Mouse (Mus musculus): ENCODE results near the gene Mcm2. TPM values are rescaled to one million over a fixed set of nuclear protein-coding genes. Genes with fewer than 3 reads are reported as not detected.

Mcm2 gene
- total and polyA plus RNA-seq, 3 experiments, result 130 to 148 (median 148) TPM

DNA sequence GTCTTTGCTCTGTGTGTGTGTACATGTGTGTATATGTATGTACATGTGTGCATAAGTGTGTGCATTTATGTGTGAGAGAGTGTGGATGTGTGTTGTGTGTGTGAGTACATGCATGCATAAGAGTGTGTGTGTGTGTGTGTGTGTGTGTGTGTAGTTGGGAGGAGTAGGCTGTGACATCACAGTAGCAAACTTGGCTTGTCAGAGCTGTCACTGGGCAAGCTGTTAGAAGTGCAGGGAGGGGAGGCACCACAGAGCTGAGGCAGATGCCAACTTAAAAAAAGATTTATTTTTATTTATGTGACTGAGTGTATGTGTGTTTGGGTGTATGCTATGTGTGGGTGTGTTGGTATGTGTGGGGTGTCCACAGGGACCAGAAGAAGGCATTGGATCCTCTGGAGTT lies 14.9 kb upstream of the Mcm2 start:
- in situ Hi-C loops (cut with MboI; ENCODE audit: low pct_ligation_motif_present, low pct_unique_long_range_greater_than_20kb, low sequenced_read_pairs), result no loop called here
- Histone ChIP-seq H3K4me1 (ENCODE audit: control insufficient read depth in 1 of 2, insufficient read depth in 2 of 2) (no peaks in the 10 kb centered on the region), H3K79me2 (replicated peaks; ENCODE audit: control insufficient read depth, extremely low read depth, insufficient read depth, poor library complexity, severe bottlenecking) (no peaks in the 10 kb centered on the region), H3K27ac (ENCODE audit: insufficient read depth, low read depth) (no peak overlapping the region), H3K27me3 (replicated peaks) (no peaks in the 10 kb centered on the region), H3K9me3 (replicated peaks; ENCODE audit: low read length) (no peaks in the 10 kb centered on the region), H3K36me3 (replicated peaks in 1 of 2; ENCODE audit: control insufficient read depth in 1 of 2, insufficient read depth in 1 of 2, low read length in 1 of 2) (peaks cover 26 to 47% of the 10 kb centered on the region in 2 experiments), H3K4me2 (ENCODE audit: insufficient read depth, low read depth, poor library complexity, severe bottlenecking) (no peak overlapping the region), H3K4me3 (replicated peaks in 1 of 3; ENCODE audit: low read depth in 2 of 3, low read length in 2 of 3, poor library complexity in 1 of 3) (no peak overlapping the region), H3K9ac (ENCODE audit: insufficient read depth, low read depth) (no peak overlapping the region)
- dilution Hi-C loops (cut with MboI; ENCODE audit: extremely low pct_ligation_motif_present, extremely low pct_unique_long_range_greater_than_20kb, low sequenced_read_pairs), result no loop called here
- TF ChIP-seq RCOR1 (conservative IDR thresholded peaks at IDR 0.05; ENCODE audit: low read depth, low read length) (no peak), KAT2A (IDR thresholded peaks at IDR 0.05; ENCODE audit: insufficient replicate concordance, low read length) (no peak), BHLHE40 (IDR thresholded peaks at IDR 0.05; ENCODE audit: low read depth, low read length) (no peak), TCF12 (IDR thresholded peaks at IDR 0.05; ENCODE audit: low read depth, low read length) (no peak), POLR2A (IDR thresholded peaks at IDR 0.05; ENCODE audit: low read depth, low read length) (no peak), PAX5 (IDR thresholded peaks at IDR 0.05; ENCODE audit: low read length) (no peak), MYC (IDR thresholded peaks at IDR 0.05; ENCODE audit: low read depth, low read length) (no peak), SMC3 (IDR thresholded peaks at IDR 0.05; ENCODE audit: low read depth, low read length) (no peak), ZMIZ1 (IDR thresholded peaks at IDR 0.05; ENCODE audit: low read depth, low read length) (no peak), HCFC1 (IDR thresholded peaks at IDR 0.05; ENCODE audit: low read depth, low read length) (no peak), CHD2 (IDR thresholded peaks at IDR 0.05; ENCODE audit: low read length) (no peak), TBP (conservative IDR thresholded peaks at IDR 0.05; ENCODE audit: low read depth, low read length) (no peak), USF2 (conservative IDR thresholded peaks at IDR 0.05; ENCODE audit: low read depth, low read length) (no peak), EP300 (IDR thresholded peaks at IDR 0.05; ENCODE audit: low read length) (no peak), SIN3A (IDR thresholded peaks at IDR 0.05; ENCODE audit: low read length) (no peak)
- no peak for DNase-seq (ENCODE audit: extremely low read depth)

DNA sequence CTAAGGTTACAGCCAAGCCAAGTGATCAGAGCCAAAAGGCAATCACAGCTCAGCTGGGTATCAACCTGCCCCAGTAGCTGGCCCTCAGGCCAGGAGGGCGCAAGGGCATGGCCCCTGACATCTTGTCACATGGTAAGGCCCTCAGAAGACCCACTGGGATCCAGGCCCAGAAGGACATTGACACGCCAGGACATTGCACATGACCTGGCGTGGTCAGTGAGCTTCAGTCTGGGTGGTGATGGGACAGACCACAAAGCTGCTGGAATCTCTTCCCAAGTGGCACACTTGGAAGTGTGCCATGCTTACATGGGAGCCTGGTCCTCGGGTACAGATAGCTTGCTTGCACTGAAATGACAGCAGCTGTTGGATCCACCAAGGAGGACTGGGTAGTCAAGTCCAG lies 14.4 kb upstream of the Mcm2 start:
- dilution Hi-C loops (cut with MboI; ENCODE audit: extremely low pct_ligation_motif_present, extremely low pct_unique_long_range_greater_than_20kb, low sequenced_read_pairs) (no loop called here), in situ Hi-C loops (cut with MboI; ENCODE audit: low pct_ligation_motif_present, low pct_unique_long_range_greater_than_20kb, low sequenced_read_pairs) (no loop called here)
- Histone ChIP-seq H3K4me3 (replicated peaks in 1 of 3; ENCODE audit: low read depth in 2 of 3, low read length in 2 of 3, poor library complexity in 1 of 3) (no peak overlapping the region), H3K4me2 (ENCODE audit: insufficient read depth, low read depth, poor library complexity, severe bottlenecking) (no peak overlapping the region), H3K27me3 (replicated peaks) (no peaks in the 10 kb centered on the region), H3K27ac (ENCODE audit: insufficient read depth, low read depth) (no peak overlapping the region), H3K9me3 (replicated peaks; ENCODE audit: low read length) (no peaks in the 10 kb centered on the region), H3K79me2 (replicated peaks; ENCODE audit: control insufficient read depth, extremely low read depth, insufficient read depth, poor library complexity, severe bottlenecking) (no peaks in the 10 kb centered on the region), H3K4me1 (ENCODE audit: control insufficient read depth in 1 of 2, insufficient read depth in 2 of 2) (no peaks in the 10 kb centered on the region), H3K36me3 (replicated peaks in 1 of 2; ENCODE audit: control insufficient read depth in 1 of 2, insufficient read depth in 1 of 2, low read length in 1 of 2) (peaks cover 29 to 51% of the 10 kb centered on the region in 2 experiments), H3K9ac (ENCODE audit: insufficient read depth, low read depth) (no peak overlapping the region)
- no peak for DNase-seq (ENCODE audit: extremely low read depth)
- no peak for TF ChIP-seq POLR2A (IDR thresholded peaks at IDR 0.05; ENCODE audit: low read depth, low read length)
- TF ChIP-seq SMC3 (IDR thresholded peaks at IDR 0.05; ENCODE audit: low read depth, low read length), result no peak
- TF ChIP-seq JUN (IDR thresholded peaks at IDR 0.05; ENCODE audit: insufficient read depth, low read depth, low read length), result no peak
- TF ChIP-seq EP300 (IDR thresholded peaks at IDR 0.05; ENCODE audit: low read length), result no peak
- TF ChIP-seq RAD21 (IDR thresholded peaks at IDR 0.05; ENCODE audit: low read depth, low read length), result no peak
- TF ChIP-seq ZKSCAN1 (IDR thresholded peaks at IDR 0.05; ENCODE audit: borderline replicate concordance, low read depth, low read length), result no peak
- TF ChIP-seq SIN3A (IDR thresholded peaks at IDR 0.05; ENCODE audit: low read length), result no peak
- TF ChIP-seq MYC (IDR thresholded peaks at IDR 0.05; ENCODE audit: low read depth, low read length), result no peak
- TF ChIP-seq TCF12 (IDR thresholded peaks at IDR 0.05; ENCODE audit: low read depth, low read length), result no peak
- no peak for TF ChIP-seq MAX (IDR thresholded peaks at IDR 0.05; ENCODE audit: low read length)
- no peak for TF ChIP-seq ELF1 (IDR thresholded peaks at IDR 0.05; ENCODE audit: low read depth, low read length)
- TF ChIP-seq ETS1 (conservative IDR thresholded peaks at IDR 0.05; ENCODE audit: low read depth, low read length), result no peak
- TF ChIP-seq CHD2 (IDR thresholded peaks at IDR 0.05; ENCODE audit: low read length), result no peak
- TF ChIP-seq IRF4 (IDR thresholded peaks at IDR 0.05; ENCODE audit: low read depth, low read length), result no peak
- TF ChIP-seq TBP (conservative IDR thresholded peaks at IDR 0.05; ENCODE audit: low read depth, low read length), result no peak
- TF ChIP-seq NRF1 (IDR thresholded peaks at IDR 0.05; ENCODE audit: low read depth, low read length), result no peak
- TF ChIP-seq USF2 (conservative IDR thresholded peaks at IDR 0.05; ENCODE audit: low read depth, low read length), result no peak
- TF ChIP-seq ZC3H11A (IDR thresholded peaks at IDR 0.05; ENCODE audit: low read depth, low read length), result no peak
- no peak for TF ChIP-seq BHLHE40 (IDR thresholded peaks at IDR 0.05; ENCODE audit: low read depth, low read length)
